Mouse (Mus musculus) stomach, embryonic 16.5 days (tissue): ENCODE measurements around the gene Ccr6. TPM values are rescaled to one million over a fixed set of nuclear protein-coding genes. Genes with fewer than 3 reads are reported as not detected.

Experiments
- ATAC-seq: fragments of 200-750 bp; cut with Nextera tagmentation; 2 replicates; pipeline ENCODE4 v1.8.0; 2017; ENCODE audit warnings: moderate number of reproducible peaks, moderate TSS enrichment; ENCODE audit not compliant: insufficient read depth, low FRiP score
- H3K27ac ChIP-seq: fragments of 300-500 bp; sonication (generic); 2 replicates; pipeline ENCODE4 v1.5.1; 2014; ENCODE audit warnings: low read length
- H3K27me3 ChIP-seq: fragments of 300-500 bp; sonication (generic); 2 replicates; pipeline ENCODE4 v1.6.1; 2014; ENCODE audit warnings: low read length, control low read depth, mixed read lengths; ENCODE audit not compliant: control insufficient read depth, insufficient read depth
- H3K36me3 ChIP-seq: fragments of 300-500 bp; sonication (generic); 2 replicates; pipeline ENCODE4 v1.6.1; 2014; ENCODE audit warnings: low read length; ENCODE audit not compliant: control insufficient read depth, insufficient read depth
- H3K4me1 ChIP-seq: fragments of 300-500 bp; sonication (generic); 2 replicates; pipeline ENCODE4 v1.6.1; 2014; ENCODE audit warnings: low read length, control low read depth, mixed read lengths; ENCODE audit not compliant: control insufficient read depth, insufficient read depth
- H3K4me2 ChIP-seq: fragments of 300-500 bp; sonication (generic); 2 replicates; pipeline ENCODE4 v1.6.1; 2014; ENCODE audit warnings: low read depth, low read length, mixed read lengths
- H3K4me3 ChIP-seq: fragments of 300-500 bp; sonication (generic); replicated peaks from 2 replicates; pipeline ENCODE4 v1.5.1; 2014; ENCODE audit warnings: mild to moderate bottlenecking, low read length
- H3K9ac ChIP-seq: fragments of 300-500 bp; sonication (generic); 2 replicates; pipeline ENCODE4 v1.6.1; 2014; ENCODE audit warnings: low read length
- H3K9me3 ChIP-seq: fragments of 300-500 bp; sonication (generic); replicated peaks from 2 replicates; pipeline ENCODE4 v1.6.1; 2016; ENCODE audit warnings: low read length, control low read depth; ENCODE audit not compliant: control insufficient read depth
- WGBS: fragments of 180-500 bp; shearing (Covaris S2); extraction: QIAGEN DNeasy Blood & Tissue Kit; methylation state at CpG from one replicate; pipeline ENCODE4 v1.1.7; 2014; 5-methylcytosine and 5-hydroxymethylcytosine counted together
- polyA plus RNA-seq: library from polyadenylated mRNA; unstranded; fragments of >200 nt; fragmentation: Nextera tagmentation; extraction: Ambion mirVana; gene quantifications from 2 replicates; pipeline ENCODE4 v1.2.1, GENCODE M21; 2015

The Ccr6 gene
- polyA plus RNA-seq, 1 experiment from 2014 or later, result 0.26 TPM

- Histone ChIP-seq H3K27ac (no peak overlapping the region), H3K9me3 (no peaks in the 10 kb centered on the region), H3K4me1 (no peaks in the 10 kb centered on the region), H3K9ac (no peak overlapping the region), H3K36me3 (no peaks in the 10 kb centered on the region), H3K4me2 (no peak overlapping the region), H3K27me3 (no peaks in the 10 kb centered on the region), H3K4me3 (no peak overlapping the region)
- no peak for ATAC-seq
Observed at GRCm38 (mm10) chr17:8299524-8299923, 63.7 kb downstream of the Ccr6 start.

GRCm38 (mm10) chr17:8301515-8301914 lies 65.7 kb downstream of the Ccr6 start:
- H3K4me1 ChIP-seq, result no peaks in the 10 kb centered on the region
- no peak overlapping the region for H3K4me2 ChIP-seq
- no peaks in the 10 kb centered on the region for H3K36me3 ChIP-seq
- no peak for ATAC-seq
- no peak overlapping the region for H3K4me3 ChIP-seq
- H3K9me3 ChIP-seq, result no peaks in the 10 kb centered on the region
- H3K9ac ChIP-seq, result no peak overlapping the region
- no peak overlapping the region for H3K27ac ChIP-seq
- 83% methylated on average over 4 of the region's 4 CpGs for WGBS
- no peaks in the 10 kb centered on the region for H3K27me3 ChIP-seq

DNA sequence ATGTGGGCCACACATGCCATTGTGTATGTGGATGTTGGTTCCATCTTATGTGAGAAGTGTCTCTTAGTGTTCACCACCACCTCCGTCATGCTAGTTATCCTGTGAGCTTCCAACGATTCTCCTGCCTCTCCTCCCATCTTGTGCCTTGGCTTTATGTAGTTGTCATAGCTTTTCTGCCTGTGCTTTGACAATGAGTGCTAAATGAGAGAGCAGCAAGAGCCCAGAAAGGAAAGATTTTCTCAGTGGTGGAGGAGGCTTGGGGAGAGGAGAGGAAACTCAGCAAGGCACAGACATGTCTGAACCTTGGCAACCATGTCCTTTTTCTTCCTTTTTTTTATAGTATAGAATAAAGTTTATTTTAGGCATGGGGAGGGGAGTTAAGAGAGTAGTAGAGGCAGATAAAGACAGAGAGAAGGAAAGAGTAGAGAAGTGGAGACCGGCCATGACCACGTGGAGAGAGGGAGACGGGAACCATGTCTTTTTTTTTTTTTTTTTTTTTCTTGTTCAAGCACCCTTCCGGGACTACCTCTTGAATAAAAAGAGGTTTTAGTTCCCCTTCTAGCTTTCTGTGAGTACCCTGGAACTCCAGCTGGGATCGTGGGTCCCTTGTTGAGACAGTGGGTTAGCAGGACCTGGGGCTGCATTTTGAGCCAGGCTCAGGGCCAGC lies 67.1 kb downstream of the Ccr6 start:
- Histone ChIP-seq H3K27ac (no peak overlapping the region), H3K4me2 (no peak overlapping the region), H3K4me3 (no peak overlapping the region), H3K27me3 (no peaks in the 10 kb centered on the region), H3K9ac (no peak overlapping the region), H3K4me1 (no peaks in the 10 kb centered on the region), H3K36me3 (no peaks in the 10 kb centered on the region), H3K9me3 (no peaks in the 10 kb centered on the region)
- WGBS, result 65% methylated on average over 7 of the region's 7 CpGs
- ATAC-seq, result no peak

DNA sequence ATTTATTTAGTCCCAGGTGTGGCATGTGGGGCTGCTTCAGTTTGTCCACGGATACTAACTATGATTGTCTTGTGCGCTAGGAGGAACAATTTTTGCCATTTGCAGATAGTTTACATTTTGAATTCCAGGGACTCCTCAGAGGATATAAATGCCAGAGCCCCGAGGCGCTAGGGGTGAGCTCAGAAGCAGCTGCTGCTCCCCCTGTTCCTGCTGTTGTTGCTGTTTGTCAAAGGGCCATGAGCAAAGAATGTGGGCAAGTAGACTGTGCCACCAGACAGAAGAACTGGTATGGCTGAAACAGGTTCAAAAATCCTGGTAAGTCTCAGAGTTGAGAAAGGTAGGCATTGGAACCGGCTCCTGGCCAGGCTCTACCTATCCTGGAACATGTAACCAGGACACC lies 67.8 kb downstream of the Ccr6 start:
- Histone ChIP-seq H3K36me3 (no peaks in the 10 kb centered on the region), H3K4me2 (no peak overlapping the region)
- 28% methylated on average over 5 of the region's 5 CpGs for WGBS

DNA sequence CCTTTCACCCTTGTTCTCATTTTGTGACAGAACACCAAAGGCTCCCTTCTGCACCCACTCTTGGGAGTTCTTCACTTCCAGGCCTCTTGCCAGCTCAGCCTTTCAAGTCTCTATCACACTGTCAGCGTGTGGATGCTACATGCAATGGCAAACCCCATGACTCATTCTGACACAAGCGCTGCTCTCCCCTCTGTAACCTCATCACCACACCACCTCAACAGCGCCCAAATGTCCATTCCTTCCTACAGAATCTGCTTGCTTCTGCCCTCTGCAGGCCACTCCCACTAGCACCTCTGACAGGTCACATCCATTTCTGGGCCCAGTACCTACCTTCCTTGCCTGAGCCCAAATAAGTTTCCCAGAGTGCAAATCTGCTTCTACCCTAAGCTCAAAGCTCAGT lies 70.0 kb downstream of the Ccr6 start:
- no peaks in the 10 kb centered on the region for H3K9me3 ChIP-seq
- ATAC-seq, result no peak
- no peaks in the 10 kb centered on the region for H3K36me3 ChIP-seq
- H3K4me2 ChIP-seq, result no peak overlapping the region
- no peak overlapping the region for H3K9ac ChIP-seq
- WGBS, result 28% methylated on average over 3 of the region's 3 CpGs
- H3K4me3 ChIP-seq, result no peak overlapping the region
- no peaks in the 10 kb centered on the region for H3K4me1 ChIP-seq
- no peak overlapping the region for H3K27ac ChIP-seq
- H3K27me3 ChIP-seq, result no peaks in the 10 kb centered on the region

More for the DNA sequence above, 67.8 kb downstream of the Ccr6 start:
- Histone ChIP-seq H3K27me3 (no peaks in the 10 kb centered on the region), H3K9me3 (no peaks in the 10 kb centered on the region), H3K4me3 (no peak overlapping the region), H3K9ac (no peak overlapping the region), H3K27ac (no peak overlapping the region), H3K4me1 (no peaks in the 10 kb centered on the region)
- no peak for ATAC-seq

Other genes starting within 250 kb of the Ccr6 start
- gene Gm49673, start 88.3 kb upstream of the Ccr6 start, polyA plus RNA-seq, result 0.09 TPM in 1 of 2 replicates, not detected in the other
- gene Rnaset2a, start 87.9 kb upstream of the Ccr6 start, polyA plus RNA-seq, result 29.6 and 33.3 TPM in 2 replicates
- 32.8 and 33.7 TPM in 2 replicates for gene Fgfr1op, start 70.5 kb upstream of the Ccr6 start, polyA plus RNA-seq
- gene Mpc1, start 46.9 kb downstream of the Ccr6 start, polyA plus RNA-seq, result 195 and 206 TPM in 2 replicates
- gene Sft2d1, start 75.1 kb downstream of the Ccr6 start, polyA plus RNA-seq, result 73.3 and 74.8 TPM in 2 replicates
- gene Prr18, start 101.4 kb downstream of the Ccr6 start, polyA plus RNA-seq, result 0.15 and 0.31 TPM in 2 replicates
- 0.13 and 0.21 TPM in 2 replicates for gene T2, start 119.9 kb downstream of the Ccr6 start, polyA plus RNA-seq
- gene T, start 198.4 kb downstream of the Ccr6 start, polyA plus RNA-seq, result 0.22 and 1.1 TPM in 2 replicates